Mouse (Mus musculus) retina, postnatal 7 days (tissue): ENCODE data around the gene Nipsnap2.
"Not testable (repeated sequence)": the region's sequence is repeated elsewhere in the genome, so short reads cannot be mapped to it uniquely, and the experiment has no call there.

Experiments
- DNase-seq: peaks from one replicate; pipeline ENCODE4 v3.0.0-alpha.2; 2012; ENCODE audit warnings: low read depth, low spot score

Gene Nipsnap2

DNA sequence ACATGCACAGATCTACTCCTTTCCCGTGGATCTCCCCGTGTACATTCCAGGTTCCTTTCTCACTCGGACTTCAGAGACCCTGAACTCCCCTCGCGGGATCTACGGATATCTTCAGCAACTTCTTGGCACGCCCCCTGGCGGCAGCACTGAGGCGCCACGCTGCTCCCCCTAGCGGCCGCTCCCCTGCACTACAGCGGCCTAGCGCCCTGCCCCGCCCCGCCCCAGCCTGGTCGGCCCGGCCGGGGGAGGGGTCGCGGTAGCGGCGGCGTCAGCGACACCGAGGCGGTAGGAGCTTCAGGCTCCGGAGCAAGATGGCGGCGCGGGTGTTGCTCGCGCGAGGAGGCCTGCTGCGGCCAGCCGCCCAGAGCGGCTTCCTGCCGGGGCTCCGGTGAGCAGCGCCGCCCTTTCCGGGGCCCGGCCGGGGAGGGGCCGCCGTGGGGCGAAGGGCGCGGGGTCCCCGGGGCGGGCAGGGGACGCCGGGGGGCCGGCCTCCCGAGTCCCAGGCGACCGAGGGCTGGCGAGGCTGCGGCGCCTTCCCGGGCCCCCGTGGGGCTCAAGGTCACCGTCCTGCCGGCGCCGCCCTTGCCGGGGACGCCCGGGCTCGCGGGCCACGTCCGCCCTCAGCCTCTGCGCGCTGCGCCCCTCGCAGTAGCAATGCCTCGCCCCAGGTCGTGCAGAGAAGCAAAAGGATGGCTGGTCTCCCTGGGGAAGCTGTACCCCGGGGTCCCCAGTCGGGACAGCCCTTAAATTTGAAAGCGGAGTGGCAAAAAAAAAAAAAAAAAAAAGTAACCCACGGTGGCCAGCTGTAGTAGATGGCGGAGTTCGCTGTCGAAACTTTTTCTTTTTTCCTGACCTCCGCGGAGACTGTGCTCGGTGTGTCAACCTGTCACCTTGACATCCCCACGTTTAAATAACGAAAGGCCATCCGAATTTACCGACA is at the start of gene Nipsnap2:
Gene Nipsnap2 (plus strand): TSS at position 230 of the 940 bp plus-strand sequence.
- peak; percentile 82 for DNase-seq

DNA sequence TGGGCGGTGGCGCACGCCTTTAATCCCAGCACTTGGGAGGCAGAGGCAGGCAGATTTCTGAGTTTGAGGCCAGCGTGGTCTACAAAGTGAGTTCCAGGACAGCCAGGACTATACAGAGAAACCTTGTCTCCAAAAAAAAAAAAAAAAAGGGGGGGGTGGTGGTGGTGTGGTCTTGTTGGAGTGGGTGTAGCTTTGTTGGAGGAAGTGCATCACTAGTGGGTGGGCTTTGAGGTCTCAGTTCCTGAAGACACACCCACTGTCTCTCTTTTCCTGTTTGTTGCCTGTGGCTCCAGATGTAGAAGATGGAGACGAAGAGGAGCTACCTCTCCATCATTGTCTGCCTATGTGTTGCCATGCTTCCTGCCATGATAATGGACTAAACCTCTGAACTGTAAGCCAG is 39.7 kb upstream of the Nipsnap2 start:
- DNase-seq = not testable (repeated sequence)

DNA sequence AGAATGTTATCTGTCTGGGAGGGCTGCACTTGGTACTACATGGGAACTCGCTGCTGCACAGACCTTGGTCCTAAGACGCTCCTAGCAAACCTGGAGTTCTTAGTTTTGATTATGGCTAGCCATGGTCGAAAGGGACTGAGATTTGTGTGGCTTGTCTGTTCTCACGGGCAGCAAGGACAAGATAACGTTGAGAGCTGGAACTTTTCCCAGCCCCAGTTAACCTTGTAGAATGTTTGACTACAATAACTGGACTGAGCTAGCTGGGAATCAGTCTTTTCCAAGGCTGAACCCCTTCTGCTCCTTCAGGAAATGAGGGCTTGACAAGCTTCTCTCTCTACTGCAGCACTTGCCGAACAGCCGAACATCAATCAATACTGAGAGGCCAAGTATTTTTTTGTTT is 37.2 kb upstream of the Nipsnap2 start:
- no peak for DNase-seq

DNA sequence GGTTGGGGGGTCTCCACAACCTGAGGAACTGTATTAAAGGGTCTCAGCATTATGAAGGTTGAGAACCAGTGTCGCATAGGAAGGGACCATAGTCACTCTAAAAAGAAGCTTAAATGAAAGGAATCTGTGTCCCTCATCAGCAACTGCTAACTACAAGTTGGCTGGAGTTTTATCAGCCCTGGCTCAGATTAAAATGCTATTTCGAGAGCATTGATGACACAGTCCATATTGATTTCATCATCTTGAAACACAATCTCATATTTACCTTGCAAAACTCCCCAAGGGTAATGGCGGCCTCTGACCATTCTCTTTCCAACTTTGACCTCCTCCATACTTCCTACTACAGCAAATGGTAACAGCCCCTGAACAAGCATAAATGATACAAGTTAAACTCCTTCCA is 34.3 kb upstream of the Nipsnap2 start:
- no peak for DNase-seq

- no peak for DNase-seq
These were observed 24.4 kb upstream of the Nipsnap2 start for GRCm38 (mm10) chr5:129700506-129700905.

DNA sequence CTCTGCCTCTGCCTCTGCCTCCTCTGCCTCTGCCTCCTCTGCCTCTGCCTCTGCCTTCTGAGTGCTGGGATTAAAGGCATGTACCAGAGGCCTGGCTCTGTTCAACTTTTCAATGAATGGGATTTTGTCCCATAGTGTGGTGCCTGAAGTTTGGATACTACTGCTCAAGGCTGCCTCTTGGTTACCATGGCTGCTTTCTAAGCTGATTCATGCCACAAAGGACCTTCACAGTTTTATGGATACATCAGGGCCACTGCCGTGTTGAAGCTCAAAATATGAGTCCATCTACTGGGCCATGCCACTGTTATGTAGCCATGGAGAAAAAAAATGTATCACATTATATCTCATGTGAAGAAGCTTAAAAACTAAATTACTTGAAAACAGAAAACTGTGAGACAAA is 23.2 kb upstream of the Nipsnap2 start:
- no peak for DNase-seq

DNA sequence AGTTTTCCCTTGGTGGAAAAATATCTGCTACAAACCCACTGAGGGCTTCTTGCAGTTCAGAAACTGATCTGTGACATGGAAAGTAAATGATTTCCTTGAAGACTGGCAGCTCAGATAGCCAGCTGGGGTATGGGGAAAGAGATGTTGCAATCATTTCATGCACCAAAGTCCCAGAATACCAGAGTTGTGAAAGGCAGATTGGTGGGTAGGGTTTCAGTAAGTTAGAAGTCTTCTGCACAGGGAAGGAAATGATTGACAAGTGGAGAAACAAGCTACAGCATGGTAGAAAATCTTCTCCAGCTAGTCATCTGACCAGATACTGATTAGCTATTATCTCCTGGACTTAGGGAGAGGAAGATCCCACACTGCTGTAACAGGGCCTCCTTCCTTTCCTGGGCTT is 21.5 kb upstream of the Nipsnap2 start:
- no peak for DNase-seq

DNA sequence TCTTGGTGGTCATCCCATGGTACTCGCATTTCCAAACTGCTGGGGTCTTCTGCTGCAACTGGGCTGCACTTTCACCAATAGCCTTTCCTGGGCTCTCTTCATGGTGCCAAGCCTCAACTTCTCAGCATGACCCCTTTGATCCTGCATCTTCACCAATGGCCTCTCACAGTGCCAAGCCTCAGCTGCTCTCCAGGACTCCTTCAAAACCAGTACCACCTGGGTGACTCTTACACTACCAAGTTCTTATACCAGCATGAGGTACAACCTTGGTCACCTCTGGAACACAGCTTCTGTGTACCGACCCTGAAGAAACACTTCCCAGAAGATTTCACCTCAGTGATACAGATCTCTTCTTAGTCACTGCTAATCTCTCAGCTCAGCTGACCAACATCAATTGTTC is 16.5 kb upstream of the Nipsnap2 start, which contains the start of gene Sept14:
Gene Sept14 (minus strand): TSS at position 101 of the 400 bp plus-strand sequence.
- DNase-seq = no peak

DNA sequence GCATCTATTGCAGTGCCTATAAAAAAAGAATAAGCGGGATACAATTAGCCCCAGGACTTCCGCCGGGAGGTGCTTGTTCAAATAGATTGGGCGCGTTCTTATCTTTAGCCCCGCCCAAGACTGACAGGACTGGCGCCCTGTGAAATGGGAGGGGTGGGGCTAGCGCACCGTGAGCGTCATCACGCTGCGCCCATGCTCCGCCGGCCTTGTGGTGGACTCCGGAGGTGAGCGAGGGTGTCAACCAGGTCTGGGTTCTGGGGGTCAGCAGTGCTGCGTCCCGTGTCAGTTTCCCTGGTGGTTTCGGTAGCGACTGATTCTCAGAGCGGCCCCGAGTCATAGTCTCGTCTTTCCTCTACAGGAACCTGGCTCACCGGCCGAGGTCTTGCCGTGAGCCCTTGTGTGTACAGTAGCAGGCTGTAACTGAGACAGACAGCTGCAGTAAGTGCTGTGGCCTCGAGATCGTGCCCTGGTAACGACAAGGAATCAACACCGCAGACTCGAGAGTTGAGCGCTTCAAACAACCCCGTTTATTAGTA is 9.5 kb upstream of the Nipsnap2 start, which contains the start of gene Mrps17:
Gene Mrps17 (plus strand): TSS at position 172 of the 536 bp plus-strand sequence.
- peak; percentile 83 for DNase-seq

GRCm38 (mm10) chr5:129717016-129717415 is 7.8 kb upstream of the Nipsnap2 start:
- no peak for DNase-seq

DNA sequence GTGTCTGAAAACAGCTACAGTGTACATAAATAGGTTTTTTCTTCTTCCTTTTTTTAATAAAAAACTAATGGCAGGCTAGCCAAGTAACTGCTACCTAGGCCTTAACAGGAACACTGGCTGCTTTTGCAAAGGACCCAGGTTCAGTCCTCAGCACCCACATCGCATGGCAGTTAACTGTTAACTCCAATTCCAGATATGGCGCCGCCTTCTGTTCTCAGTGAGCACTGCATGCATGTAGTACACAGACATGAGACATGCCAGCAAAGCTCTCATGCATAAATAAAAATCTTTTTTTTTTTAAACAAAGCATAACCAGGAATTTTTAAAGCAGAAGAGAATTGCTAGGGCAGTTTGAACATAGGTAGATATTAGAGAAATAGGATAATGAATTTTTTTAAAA is 4.7 kb upstream of the Nipsnap2 start:
- no peak for DNase-seq

DNA sequence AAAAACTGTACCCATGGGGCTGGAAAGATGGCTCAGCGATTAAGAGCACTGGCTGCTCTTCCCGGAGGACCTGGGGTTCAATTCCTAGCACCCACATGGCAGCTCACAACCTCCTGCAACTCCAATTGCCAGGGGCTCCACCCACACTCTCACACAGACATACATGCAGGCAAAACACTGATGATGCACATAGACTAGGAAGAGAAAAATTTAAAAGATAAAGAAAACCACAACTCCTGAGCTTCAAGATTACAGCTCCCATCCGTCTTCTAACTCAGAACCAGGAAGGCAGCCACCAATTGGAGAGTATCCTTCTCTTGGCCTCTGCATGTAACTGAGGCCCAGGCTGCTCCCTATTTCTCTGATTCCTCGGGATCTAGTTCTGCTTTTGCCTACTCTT is 595 bp upstream of the Nipsnap2 start:
- DNase-seq = no peak

GRCm38 (mm10) chr5:129725774-129726392 is 1.0 kb downstream of the Nipsnap2 start:
- DNase-seq = no peak

DNA sequence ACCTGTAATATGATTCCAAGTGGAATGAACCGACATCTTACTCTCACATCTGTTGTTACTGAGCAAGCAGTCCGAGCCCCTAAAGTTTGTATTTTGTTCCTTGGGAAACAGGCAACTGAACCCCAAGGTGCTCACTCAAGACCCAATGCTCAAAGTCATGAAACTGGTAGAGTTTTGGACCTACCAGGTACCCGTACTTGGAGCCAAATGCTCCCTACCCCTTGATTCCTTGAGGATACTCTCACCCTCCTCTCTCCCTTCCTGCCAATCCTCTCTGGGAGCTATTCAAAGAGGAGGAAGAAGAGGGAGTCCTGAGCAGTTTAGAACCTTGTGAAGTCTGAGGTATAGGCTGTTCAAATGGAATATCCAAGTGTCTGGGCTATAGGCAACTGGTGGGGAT is 1.9 kb downstream of the Nipsnap2 start:
- DNase-seq = no peak

DNA sequence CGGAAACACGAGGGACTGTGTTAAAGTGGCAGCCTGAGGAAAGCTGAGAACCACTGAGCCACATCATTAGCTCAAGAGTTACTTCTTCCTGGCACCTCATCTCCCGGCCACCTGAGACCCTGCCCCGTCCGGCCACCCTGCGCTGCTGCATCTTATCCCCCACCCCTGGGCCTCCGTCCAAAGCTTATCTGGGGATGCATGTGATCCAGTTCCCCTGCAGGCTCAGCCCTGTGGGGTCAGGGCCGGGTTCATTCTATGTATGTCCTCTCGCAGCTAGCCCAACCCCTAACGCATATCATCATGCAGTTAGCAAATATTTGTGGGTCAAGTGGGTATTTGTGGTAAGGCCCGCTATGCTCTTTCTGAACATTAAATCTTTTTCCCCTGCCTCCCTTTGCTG is 4.4 kb downstream of the Nipsnap2 start:
- no peak for DNase-seq

GRCm38 (mm10) chr5:129730344-129730743 is 5.5 kb downstream of the Nipsnap2 start:
- DNase-seq = no peak

GRCm38 (mm10) chr5:129731021-129731420 is 6.2 kb downstream of the Nipsnap2 start:
- DNase-seq = no peak

GRCm38 (mm10) chr5:129740976-129741375 is 16.1 kb downstream of the Nipsnap2 start:
- DNase-seq = no peak

- no peak for DNase-seq
These were observed 18.1 kb downstream of the Nipsnap2 start for GRCm38 (mm10) chr5:129742903-129743488.

DNA sequence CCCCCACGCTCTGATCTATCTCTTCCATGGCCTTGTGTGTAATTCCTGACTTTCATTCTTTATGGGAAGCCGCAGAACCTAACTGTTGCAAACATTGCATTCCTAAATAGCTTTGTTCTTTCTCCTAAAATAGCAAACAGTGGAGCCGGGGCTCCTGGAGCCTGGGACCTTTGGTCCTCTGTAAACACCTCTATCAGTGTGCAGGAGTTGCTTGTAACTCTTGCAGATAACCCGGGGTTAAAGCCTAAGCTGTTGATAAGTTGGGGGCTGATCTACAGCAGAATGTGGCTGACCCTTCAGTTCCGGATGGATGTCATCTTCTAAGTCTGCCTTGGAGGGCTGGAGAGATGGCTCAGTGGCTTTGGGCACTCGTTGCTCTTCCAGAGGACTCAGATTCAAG is 19.2 kb downstream of the Nipsnap2 start:
- no peak for DNase-seq

GRCm38 (mm10) chr5:129756886-129757285 is 32.0 kb downstream of the Nipsnap2 start:
- no peak for DNase-seq

DNA sequence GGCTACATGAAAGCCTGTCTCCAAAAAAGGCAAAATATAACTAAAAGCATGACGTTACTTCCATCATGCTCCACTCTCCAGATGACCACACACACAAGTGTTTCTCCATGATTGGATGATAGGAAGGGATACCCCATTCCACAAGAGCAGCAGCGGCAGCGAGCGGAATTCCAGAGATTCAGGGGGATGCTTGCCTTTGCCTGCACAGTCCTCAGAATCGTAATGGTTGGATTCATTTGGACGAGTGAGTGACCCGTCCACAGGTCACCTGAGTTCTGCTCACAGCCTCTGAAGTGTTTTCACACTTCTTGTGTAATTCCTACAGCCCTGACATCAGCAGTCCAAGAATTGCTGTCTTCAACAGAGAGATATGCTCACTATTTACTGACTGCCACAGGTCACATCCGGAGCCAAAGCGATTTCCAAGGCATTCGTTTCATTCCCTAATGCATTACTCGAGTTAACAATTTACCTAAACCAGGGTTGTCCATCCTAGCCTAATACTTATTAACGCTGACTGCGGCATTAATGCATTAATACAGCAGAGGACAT is 35.1 kb downstream of the Nipsnap2 start:
- no peak for DNase-seq
